Mouse (Mus musculus) cerebellum, postnatal 14 days (tissue): ENCODE results near the gene Mipol1.

Experiments
- DNase-seq, 2 experiments: peaks; one replicate each; pipeline ENCODE4 v3.0.0; 2021; ENCODE audit warnings: mixed read lengths in 2 of 2

Mipol1 gene

GRCm38 (mm10) chr12:57530474-57530873 lies 300.2 kb downstream of the Mipol1 start:
- DNase-seq: no peak

GRCm38 (mm10) chr12:57534517-57534878 lies 304.3 kb downstream of the Mipol1 start:
- DNase-seq: peak in 1 of 2 experiments; percentile 7

- peak in 1 of 2 experiments; percentile 4 for DNase-seq
Observed at GRCm38 (mm10) chr12:57534879-57535611, 304.8 kb downstream of the Mipol1 start.

GRCm38 (mm10) chr12:57536056-57536908 lies 306.1 kb downstream of the Mipol1 start:
- peak in 1 of 2 experiments; percentile 12 for DNase-seq

- DNase-seq: peak in 1 of 2 experiments; percentile 8
Observed at GRCm38 (mm10) chr12:57536909-57537670, 306.9 kb downstream of the Mipol1 start.

GRCm38 (mm10) chr12:57537791-57538587 lies 307.8 kb downstream of the Mipol1 start:
- peak in 1 of 2 experiments; percentile 30 for DNase-seq

GRCm38 (mm10) chr12:57538588-57539550 lies 308.6 kb downstream of the Mipol1 start:
- DNase-seq: peak in 1 of 2 experiments; percentile 56

- peak in 1 of 2 experiments; percentile 62 for DNase-seq
Observed at GRCm38 (mm10) chr12:57539551-57539985, 309.3 kb downstream of the Mipol1 start.

- no peak for DNase-seq
Observed at GRCm38 (mm10) chr12:57541118-57541517, 310.9 kb downstream of the Mipol1 start.

GRCm38 (mm10) chr12:57541931-57542745 lies 311.9 kb downstream of the Mipol1 start:
- peak in 1 of 2 experiments; percentile 41 for DNase-seq

GRCm38 (mm10) chr12:57542746-57543626 lies 312.8 kb downstream of the Mipol1 start:
- peak; percentile 6 to 24 for DNase-seq

- peak; percentile 16 to 17 for DNase-seq
Observed at GRCm38 (mm10) chr12:57543627-57543991, 313.4 kb downstream of the Mipol1 start.

GRCm38 (mm10) chr12:57544641-57545370 lies 314.6 kb downstream of the Mipol1 start:
- DNase-seq: peak; percentile 58 to 73

GRCm38 (mm10) chr12:57545371-57546241 lies 315.4 kb downstream of the Mipol1 start:
- peak; percentile 19 to 31 for DNase-seq
